16 mouse cellular contexts compared by ENCODE assay signal in genomic region chr2:83762106-83762855, GRCm38 (mm10). TPM values are rescaled to one million over a fixed set of nuclear protein-coding genes. Genes with fewer than 3 reads are reported as not detected.
A peak's percentile ranks its signal among the peaks of the same experiment; 100 is the strongest.
DNase-seq lines count a peak whose midpoint lies in the region; ATAC-seq lines count a peak whose summit lies in the region.
"Had no signal": no experiment of that assay in that cellular context is flagged by ENCODE, and none has a peak within 500 bp of the region (broad histone marks: within the 10 kb centered on the region; RNA-seq: fewer than 3 reads in every experiment).

No protein-coding gene starts in this region.

- no peaks in the 10 kb centered on the region for H3K9me3 ChIP-seq in forebrain, embryonic 14.5 days (replicated peaks; ENCODE audit: control insufficient read depth, low read length)
- H3K9me3 ChIP-seq in forebrain, embryonic 11.5 days (ENCODE audit: control insufficient read depth, low read length): no peaks in the 10 kb centered on the region
- H3K9me3 ChIP-seq: embryonic facial prominence, embryonic 15.5 days; midbrain, embryonic 10.5 days had no signal

- H3K4me1 ChIP-seq in forebrain, embryonic 14.5 days (ENCODE audit: control insufficient read depth, insufficient read depth, low read length): peaks cover 8% of the 10 kb centered on the region
- peaks cover 9% of the 10 kb centered on the region; the same call in 1 of the 2 replicates for H3K4me1 ChIP-seq in forebrain, embryonic 11.5 days (replicated peaks; ENCODE audit: control insufficient read depth, insufficient read depth, low read length)

- no peak overlapping the region for H3K27ac ChIP-seq in forebrain, embryonic 14.5 days (ENCODE audit: low read depth, low read length)
- no peak overlapping the region for H3K27ac ChIP-seq in forebrain, embryonic 11.5 days (ENCODE audit: low read depth, low read length)
- H3K27ac ChIP-seq: embryonic facial prominence, embryonic 15.5 days; midbrain, embryonic 10.5 days had no signal

- no peak overlapping the region for H3K9ac ChIP-seq in forebrain, embryonic 14.5 days (ENCODE audit: low read length)
- no peak overlapping the region for H3K9ac ChIP-seq in forebrain, embryonic 11.5 days (ENCODE audit: low read length)
- H3K9ac ChIP-seq: embryonic facial prominence, embryonic 15.5 days had no signal

- no peak overlapping the region for H3K4me3 ChIP-seq in forebrain, embryonic 14.5 days (ENCODE audit: low read depth, low read length)
- no peak overlapping the region for H3K4me3 ChIP-seq in forebrain, embryonic 11.5 days (ENCODE audit: low read depth, low read length)
- H3K4me3 ChIP-seq: embryonic facial prominence, embryonic 15.5 days; midbrain, embryonic 10.5 days had no signal

- no peaks in the 10 kb centered on the region for H3K27me3 ChIP-seq in forebrain, embryonic 14.5 days (replicated peaks; ENCODE audit: control insufficient read depth, insufficient read depth, low read length)
- H3K27me3 ChIP-seq in forebrain, embryonic 11.5 days (ENCODE audit: control insufficient read depth, insufficient read depth, low read length): no peaks in the 10 kb centered on the region
- H3K27me3 ChIP-seq: embryonic facial prominence, embryonic 15.5 days had no signal

- peak; percentile 33; the same call in 1 of the 2 replicates for ATAC-seq in forebrain, embryonic 14.5 days
- ATAC-seq in forebrain, embryonic 11.5 days (replicated peaks; ENCODE audit: low FRiP score): no peak
- ATAC-seq in inflammation-experienced regulatory T-cells, adult 6 months: peak; percentile 79

- peak; percentile 79 for DNase-seq in forebrain, embryonic 14.5 days (ENCODE audit: low spot score)
- no peak for DNase-seq in forebrain, embryonic 11.5 days (ENCODE audit: low spot score)
- DNase-seq in CD4-positive, CD25-positive, alpha-beta regulatory T cell, adult 2 months (ENCODE audit: low read depth, low spot score): peak; percentile 56
- DNase-seq in cerebellum, adult 18-20 months: peak; percentile 30 to 32
- no peak for DNase-seq in adrenal gland, postnatal 36 days
- DNase-seq in embryo, embryonic 10 days (ENCODE audit: low spot score): no peak
- DNase-seq in lung, postnatal 4 days: no peak
- DNase-seq: adrenal gland, postnatal 10 days; kidney, adult 8-10 months; right cerebral cortex, adult 18-20 months; thymus, postnatal 36 days had no signal

- no peak overlapping the region for H3K4me2 ChIP-seq in forebrain, embryonic 14.5 days (ENCODE audit: low read length)
- no peak overlapping the region for H3K4me2 ChIP-seq in forebrain, embryonic 11.5 days (ENCODE audit: low read depth, low read length, severe bottlenecking)
- H3K4me2 ChIP-seq: embryonic facial prominence, embryonic 15.5 days; heart, embryonic 11.5 days had no signal

- 60% methylated on average over 7 of the region's 7 CpGs for whole genome bisulfite sequencing in forebrain, embryonic 14.5 days
- 83% methylated on average over 7 of the region's 7 CpGs for WGBS in forebrain, embryonic 11.5 days

- H3K36me3 ChIP-seq in forebrain, embryonic 14.5 days (ENCODE audit: control insufficient read depth, insufficient read depth, low read length): no peaks in the 10 kb centered on the region
- H3K36me3 ChIP-seq in forebrain, embryonic 11.5 days (ENCODE audit: control insufficient read depth, insufficient read depth, low read length): no peaks in the 10 kb centered on the region

RNA-seq across cellular contexts. Expression of gene Itgav, which starts 38.1 kb away (rescaled TPM):
- 16.2 and 17.7 TPM in 2 replicates for polyA plus RNA-seq in forebrain, embryonic 14.5 days (2014; fragmentation: Nextera tagmentation; extraction: Ambion mirVana)
- 43.8 and 48.3 TPM in 2 replicates for polyA plus RNA-seq in forebrain, embryonic 11.5 days (2014; fragmentation: Nextera tagmentation; extraction: Ambion mirVana)
- polyA plus RNA-seq in inflammation-experienced regulatory T-cells, adult 6 months (2017; shearing (Covaris generic)): 10 to 100 TPM; 63.4 to 80.2 (median 77.9) TPM
- total RNA-seq in adrenal gland, postnatal 36 days (2021): 100 to 1,000 TPM; 122 to 131 TPM

RNA-seq across cellular contexts. Expression of gene Fam171b, which starts 50.2 kb away (rescaled TPM):
- polyA plus RNA-seq in forebrain, embryonic 14.5 days (2014; fragmentation: Nextera tagmentation; extraction: Ambion mirVana): 55.9 and 66.5 TPM in 2 replicates
- polyA plus RNA-seq in forebrain, embryonic 11.5 days (2014; fragmentation: Nextera tagmentation; extraction: Ambion mirVana): 56.6 and 58.9 TPM in 2 replicates
- polyA plus RNA-seq in inflammation-experienced regulatory T-cells, adult 6 months (2017; shearing (Covaris generic)): 1 to 10 TPM in 1 of 3 experiments, under 1 TPM in 2; 0.25 to 1.0 (median 0.52) TPM
- total RNA-seq in adrenal gland, postnatal 36 days (2021): 1 to 10 TPM; 3.8 to 4.0 TPM
- total RNA-seq: common myeloid progenitor, adult 5-6 weeks had no signal

Comparison
In these comparisons a context has a peak if more than half of its experiments do, and no peak if none do; other contexts are left out.
1. DNase-seq: peak in forebrain, embryonic 14.5 days (single experiment), CD4-positive, CD25-positive, alpha-beta regulatory T cell, adult 2 months (single experiment) and cerebellum, adult 18-20 months (2 of 2); none in forebrain, embryonic 11.5 days (single experiment), adrenal gland, postnatal 36 days (0 of 2), embryo, embryonic 10 days (single experiment) and lung, postnatal 4 days (0 of 2).
2. RNA of gene Fam171b, which starts 50.2 kb away (polyA plus RNA-seq): 56.6 to 58.9 TPM in forebrain, embryonic 11.5 days and 55.9 to 66.5 TPM in forebrain, embryonic 14.5 days; 0.25 to 1.0 TPM in inflammation-experienced regulatory T-cells, adult 6 months; every median in the first group is over 10 times any median in the second.